23 mouse cellular contexts compared by ENCODE assay signal in genomic region chr6:140730669-140731401, GRCm38 (mm10). TPM values are rescaled to one million over a fixed set of nuclear protein-coding genes. Genes with fewer than 3 reads are reported as not detected.
DNase-seq lines count a peak whose midpoint lies in the region; ATAC-seq and TF ChIP-seq lines count a peak whose summit lies in the region.
"Had no signal": no experiment of that assay in that cellular context is flagged by ENCODE, and none has a peak within 500 bp of the region (broad histone marks: within the 10 kb centered on the region; RNA-seq: fewer than 3 reads in every experiment).

No protein-coding gene starts in this region.

- H3K36me3 ChIP-seq in forebrain, embryonic 13.5 days (ENCODE audit: poor library complexity, severe bottlenecking), result no peaks in the 10 kb centered on the region
- H3K36me3 ChIP-seq in forebrain, embryonic 10.5 days (replicated peaks), result no peaks in the 10 kb centered on the region
- H3K36me3 ChIP-seq in midbrain, embryonic 13.5 days, result no peaks in the 10 kb centered on the region
- H3K36me3 ChIP-seq: heart, embryonic 10.5 days; limb, embryonic 10.5 days; liver, embryonic 13.5 days; stomach, embryonic 15.5 days had no signal

- H3K27ac ChIP-seq in forebrain, embryonic 13.5 days, result peak overlapping the region; percentile 61; the same call in 1 of the 2 replicates
- H3K27ac ChIP-seq in forebrain, embryonic 10.5 days, result no peak overlapping the region
- H3K27ac ChIP-seq in midbrain, embryonic 13.5 days, result 0 out of 2 replicates have a peak overlapping the region, but pooled peaks have one; percentile 41
- H3K27ac ChIP-seq in layer of hippocampus, adult 2 months, result no peak overlapping the region
- H3K27ac ChIP-seq: heart, embryonic 10.5 days; limb, embryonic 10.5 days; liver, embryonic 13.5 days; stomach, embryonic 15.5 days had no signal

- ATAC-seq in forebrain, embryonic 13.5 days, result peak; percentile 54
- peak; percentile 19 for ATAC-seq in midbrain, embryonic 13.5 days

- DNase-seq in forebrain, embryonic 10.5 days (ENCODE audit: extremely low spot score, low spot score), result no peak
- peak; percentile 38 for DNase-seq in kidney, adult 9 months
- DNase-seq in kidney, postnatal 10 days, result no peak
- peak; percentile 85 for DNase-seq in R1 (ENCODE audit: low read depth, low spot score)
- no peak for DNase-seq in layer of hippocampus, adult 2 months (ENCODE audit: low spot score in 2 of 2)
- DNase-seq: adrenal gland, adult 2 months; gastrocnemius, postnatal 25 days; heart, postnatal 14 days; liver, embryonic 13.5 days; spleen, adult 18-20 months; thymus, postnatal 14 days had no signal

- H3K4me2 ChIP-seq in forebrain, embryonic 13.5 days, result no peak overlapping the region
- H3K4me2 ChIP-seq in midbrain, embryonic 13.5 days (replicated peaks), result no peak overlapping the region
- H3K4me2 ChIP-seq: liver, embryonic 13.5 days; stomach, embryonic 15.5 days had no signal

- no peak overlapping the region for H3K9ac ChIP-seq in forebrain, embryonic 13.5 days
- H3K9ac ChIP-seq in midbrain, embryonic 13.5 days (replicated peaks), result no peak overlapping the region
- H3K9ac ChIP-seq: liver, embryonic 13.5 days; stomach, embryonic 15.5 days had no signal

- peaks cover 11% of the 10 kb centered on the region for H3K4me1 ChIP-seq in forebrain, embryonic 13.5 days
- peaks cover 13% of the 10 kb centered on the region for H3K4me1 ChIP-seq in forebrain, embryonic 10.5 days
- H3K4me1 ChIP-seq in midbrain, embryonic 13.5 days (replicated peaks), result peaks cover 12% of the 10 kb centered on the region; the same call in 1 of the 2 replicates
- H3K4me1 ChIP-seq: liver, embryonic 13.5 days had no signal

- peaks cover 4% of the 10 kb centered on the region; the same call in 1 of the 2 replicates for H3K9me3 ChIP-seq in forebrain, embryonic 13.5 days (replicated peaks)
- peaks cover 3% of the 10 kb centered on the region; the same call in 1 of the 2 replicates for H3K9me3 ChIP-seq in forebrain, embryonic 10.5 days
- no peaks in the 10 kb centered on the region for H3K9me3 ChIP-seq in midbrain, embryonic 13.5 days
- H3K9me3 ChIP-seq: limb, embryonic 10.5 days; stomach, embryonic 15.5 days had no signal

- TF ChIP-seq CTCF in layer of hippocampus, adult 2 months (conservative IDR thresholded peaks at IDR 0.05), result no peak

- H3K4me3 ChIP-seq in forebrain, embryonic 13.5 days, result no peak overlapping the region
- H3K4me3 ChIP-seq in forebrain, embryonic 10.5 days, result no peak overlapping the region
- H3K4me3 ChIP-seq in midbrain, embryonic 13.5 days (replicated peaks), result no peak overlapping the region
- no peak overlapping the region for H3K4me3 ChIP-seq in layer of hippocampus, adult 2 months
- H3K4me3 ChIP-seq: heart, embryonic 10.5 days; limb, embryonic 10.5 days; liver, embryonic 13.5 days; stomach, embryonic 15.5 days had no signal

- H3K27me3 ChIP-seq in forebrain, embryonic 13.5 days, result no peaks in the 10 kb centered on the region
- H3K27me3 ChIP-seq in forebrain, embryonic 10.5 days (ENCODE audit: poor library complexity, severe bottlenecking), result peaks cover 6% of the 10 kb centered on the region
- H3K27me3 ChIP-seq in midbrain, embryonic 13.5 days, result no peaks in the 10 kb centered on the region
- H3K27me3 ChIP-seq: liver, embryonic 13.5 days; stomach, embryonic 15.5 days had no signal

- WGBS in forebrain, embryonic 13.5 days, result 64% methylated on average over 6 of the region's 6 CpGs
- WGBS in forebrain, embryonic 10.5 days, result 86% methylated on average over 6 of the region's 6 CpGs
- WGBS in midbrain, embryonic 13.5 days, result 66% methylated on average over 6 of the region's 6 CpGs

RNA-seq across cellular contexts. Expression of gene Gm11077, which starts 1.8 kb away (rescaled TPM):
- not detected in 2 replicates for polyA plus RNA-seq in forebrain, embryonic 13.5 days (2015; fragmentation: Nextera tagmentation; extraction: Ambion mirVana)
- not detected in 2 replicates for polyA plus RNA-seq in forebrain, embryonic 10.5 days (2016; fragmentation: Nextera tagmentation; extraction: Ambion mirVana)
- polyA plus RNA-seq in midbrain, embryonic 13.5 days (2015; fragmentation: Nextera tagmentation; extraction: Ambion mirVana), result not detected in 2 replicates
- not detected for total RNA-seq in layer of hippocampus, adult 2 months (2021)
- total RNA-seq: adrenal gland, adult 2 months; common myeloid progenitor, adult 5-6 weeks; gastrocnemius, postnatal 25 days; heart, postnatal 14 days; layer of hippocampus, postnatal 25 days; megakaryocyte, adult 5-6 weeks had no signal
- polyA plus RNA-seq: adrenal gland, adult 2 months; brain, embryonic 14.5 days; embryonic facial prominence, embryonic 14.5 days; frontal cortex, adult 2 months; heart, embryonic 10.5 days; limb, embryonic 10.5 days; liver, embryonic 13.5 days; lung, embryonic 16.5 days; stomach, embryonic 15.5 days had no signal

Comparison
In these comparisons a context has a peak if more than half of its experiments do, and no peak if none do; other contexts are left out.
1. H3K27ac ChIP-seq: peak in forebrain, embryonic 13.5 days (single experiment) and midbrain, embryonic 13.5 days (single experiment); none in forebrain, embryonic 10.5 days (single experiment) and layer of hippocampus, adult 2 months (single experiment).
2. DNase-seq: peak in kidney, adult 9 months (single experiment) and R1 (single experiment); none in forebrain, embryonic 10.5 days (single experiment), kidney, postnatal 10 days (single experiment) and layer of hippocampus, adult 2 months (0 of 2).